Mouse (Mus musculus) urinary bladder, postnatal 10 days (tissue): Measurements from ENCODE around the gene Zfp827.

Source experiments
- DNase-seq: peaks from one replicate; pipeline ENCODE4 v3.0.0; 2022; ENCODE audit warnings: low spot score

Gene Zfp827

GRCm38 (mm10) chr8:79159397-79159796, 131.2 kb downstream of the Zfp827 start:
- no peak for DNase-seq

- DNase-seq, result no peak
Measured at GRCm38 (mm10) chr8:79160302-79160701, 132.1 kb downstream of the Zfp827 start.

- no peak for DNase-seq
Measured at GRCm38 (mm10) chr8:79161172-79161778, 133.0 kb downstream of the Zfp827 start.

- DNase-seq, result peak; percentile 25
Measured at GRCm38 (mm10) chr8:79162533-79163308, 134.5 kb downstream of the Zfp827 start.

- no peak for DNase-seq
Measured at GRCm38 (mm10) chr8:79164336-79164735, 136.1 kb downstream of the Zfp827 start.

GRCm38 (mm10) chr8:79165276-79165675, 137.0 kb downstream of the Zfp827 start:
- DNase-seq, result no peak

- no peak for DNase-seq
Measured at GRCm38 (mm10) chr8:79173606-79174005, 145.4 kb downstream of the Zfp827 start.

- DNase-seq, result no peak
Measured at GRCm38 (mm10) chr8:79175991-79176390, 147.8 kb downstream of the Zfp827 start.

GRCm38 (mm10) chr8:79179678-79180077, 151.4 kb downstream of the Zfp827 start:
- DNase-seq, result no peak

GRCm38 (mm10) chr8:79185488-79185887, 157.3 kb downstream of the Zfp827 start:
- no peak for DNase-seq

GRCm38 (mm10) chr8:79190071-79190470, 161.8 kb downstream of the Zfp827 start:
- no peak for DNase-seq

- no peak for DNase-seq
Measured at GRCm38 (mm10) chr8:79196481-79196880, 168.2 kb downstream of the Zfp827 start.

GRCm38 (mm10) chr8:79198675-79199074, 170.4 kb downstream of the Zfp827 start:
- DNase-seq, result no peak

- no peak for DNase-seq
Measured at GRCm38 (mm10) chr8:79201446-79202147, 173.4 kb downstream of the Zfp827 start.

GRCm38 (mm10) chr8:79206895-79207294, 178.7 kb downstream of the Zfp827 start:
- no peak for DNase-seq

- DNase-seq, result no peak
Measured at GRCm38 (mm10) chr8:79208181-79208580, 179.9 kb downstream of the Zfp827 start.

GRCm38 (mm10) chr8:79208691-79209640, 180.7 kb downstream of the Zfp827 start:
- DNase-seq, result no peak

GRCm38 (mm10) chr8:79209641-79210358, 181.6 kb downstream of the Zfp827 start:
- no peak for DNase-seq

GRCm38 (mm10) chr8:79211630-79212029, 183.4 kb downstream of the Zfp827 start:
- no peak for DNase-seq

GRCm38 (mm10) chr8:79222106-79222751, 194.0 kb downstream of the Zfp827 start:
- no peak for DNase-seq

GRCm38 (mm10) chr8:79222752-79223141, 194.5 kb downstream of the Zfp827 start:
- no peak for DNase-seq
